Mouse (Mus musculus) thymus, postnatal 0 days (tissue): Measurements from ENCODE around the gene Pgls. TPM values are rescaled to one million over a fixed set of nuclear protein-coding genes. Genes with fewer than 3 reads are reported as not detected.

Experiments
- DNase-seq: peaks from one replicate; pipeline ENCODE4 v3.0.0-alpha.2; 2015; ENCODE audit warnings: low spot score
- polyA plus RNA-seq: library from polyadenylated mRNA; unstranded; fragments of >200 nt; fragmentation: Nextera tagmentation; extraction: Ambion mirVana; gene quantifications from 2 replicates; pipeline ENCODE4 v1.2.1, GENCODE M21; 2015

Gene Pgls
- polyA plus RNA-seq, 1 experiment from 2014 or later, result 346 TPM

DNA sequence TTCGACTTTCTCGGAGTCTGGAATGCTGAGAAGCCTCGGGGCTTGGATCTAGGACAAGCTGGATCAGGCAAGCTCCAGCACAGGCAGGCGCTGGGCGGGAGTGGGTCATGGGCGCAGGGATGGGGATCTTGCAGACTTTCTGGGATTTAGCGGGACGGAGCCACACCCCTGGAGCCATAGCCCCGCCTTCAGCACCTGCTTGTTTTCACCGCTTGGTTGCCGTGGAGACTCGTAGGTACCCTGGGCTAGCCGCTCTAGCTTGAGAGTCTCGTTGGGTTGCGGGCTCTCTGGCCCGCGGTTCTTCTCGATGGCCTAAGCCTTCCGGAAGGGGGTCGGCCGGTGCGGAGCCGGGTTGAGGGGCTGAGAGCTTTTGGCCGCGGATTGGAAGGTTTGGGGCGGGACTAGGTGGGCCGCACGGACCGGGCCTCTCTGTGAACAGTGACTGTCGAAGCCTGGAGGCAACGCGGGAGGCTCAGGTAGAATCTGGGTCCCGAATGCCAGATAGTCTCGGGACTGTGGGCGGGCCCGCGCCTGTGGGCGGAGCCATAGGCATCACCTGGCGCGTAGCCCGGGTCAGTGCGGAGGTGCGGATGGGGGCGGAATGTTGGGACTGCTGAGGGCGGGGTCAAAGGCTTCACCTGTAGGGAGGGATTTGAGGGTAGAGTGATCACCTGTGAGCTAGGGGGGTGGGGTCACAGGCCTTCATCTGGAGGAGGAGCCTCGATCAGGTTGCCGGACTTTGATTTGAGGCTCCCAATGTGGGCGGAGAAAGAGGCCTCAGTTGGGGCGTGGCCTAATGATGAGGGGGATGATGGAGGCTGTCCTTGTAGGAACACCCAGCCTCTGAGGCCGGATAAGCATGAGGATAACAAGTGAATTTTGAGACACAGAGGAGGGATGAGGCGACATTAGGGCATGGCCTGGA is 22.3 kb upstream of the Pgls start:
- DNase-seq, result peak; percentile 65

DNA sequence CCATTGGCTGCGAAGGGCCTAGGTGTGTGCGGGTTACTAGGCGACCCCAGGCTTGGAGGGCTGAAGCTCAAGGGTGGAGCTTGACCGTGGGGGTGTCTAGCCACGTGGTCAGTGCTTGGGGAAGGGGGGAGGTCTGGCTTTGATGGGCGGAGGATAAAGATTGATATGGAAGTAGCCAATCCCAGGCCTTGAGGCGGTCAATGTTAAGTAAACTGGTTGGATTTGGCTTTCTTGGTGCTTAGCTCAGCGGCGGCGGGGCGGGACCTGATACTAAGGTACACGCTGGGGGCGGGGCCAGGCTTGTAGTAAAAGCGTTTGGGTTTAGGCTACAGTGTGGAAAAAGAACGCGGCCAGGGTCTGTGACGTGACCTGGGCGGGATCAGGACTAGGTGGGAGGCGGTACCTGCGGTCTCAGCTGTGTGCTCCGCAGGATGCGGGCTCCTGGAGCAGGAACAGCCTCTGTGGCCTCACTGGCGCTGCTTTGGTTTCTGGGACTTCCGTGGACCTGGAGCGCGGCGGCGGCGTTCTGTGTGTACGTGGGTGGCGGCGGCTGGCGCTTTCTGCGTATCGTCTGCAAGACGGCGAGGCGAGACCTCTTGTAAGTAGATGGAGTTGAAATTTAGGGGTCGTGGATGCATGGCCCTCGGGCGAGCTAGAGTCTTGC is 21.6 kb upstream of the Pgls start:
- DNase-seq, result peak; percentile 88

GRCm38 (mm10) chr8:71572077-71572476 is 19.9 kb upstream of the Pgls start:
- no peak for DNase-seq

GRCm38 (mm10) chr8:71572847-71573633 is 18.9 kb upstream of the Pgls start:
- DNase-seq, result no peak

DNA sequence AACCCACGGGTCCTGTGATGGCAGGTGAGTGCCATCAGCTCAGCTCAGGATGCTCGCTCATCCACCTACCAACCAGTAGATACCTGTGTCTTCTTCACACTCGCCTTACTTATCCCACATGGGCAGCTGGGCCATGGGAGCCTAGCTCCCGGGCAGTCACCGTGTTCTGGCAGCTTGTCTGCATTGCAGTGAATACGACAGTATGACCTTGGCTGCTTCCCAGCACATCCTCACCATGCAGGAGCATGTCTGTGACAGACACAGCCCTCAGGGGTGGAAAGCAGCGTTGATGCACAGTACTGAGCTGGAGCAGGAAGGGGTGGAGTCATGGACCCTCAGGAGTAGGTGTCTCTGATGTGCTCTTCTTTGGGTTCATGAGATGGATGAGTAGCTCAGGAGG is 17.6 kb upstream of the Pgls start:
- no peak for DNase-seq

DNA sequence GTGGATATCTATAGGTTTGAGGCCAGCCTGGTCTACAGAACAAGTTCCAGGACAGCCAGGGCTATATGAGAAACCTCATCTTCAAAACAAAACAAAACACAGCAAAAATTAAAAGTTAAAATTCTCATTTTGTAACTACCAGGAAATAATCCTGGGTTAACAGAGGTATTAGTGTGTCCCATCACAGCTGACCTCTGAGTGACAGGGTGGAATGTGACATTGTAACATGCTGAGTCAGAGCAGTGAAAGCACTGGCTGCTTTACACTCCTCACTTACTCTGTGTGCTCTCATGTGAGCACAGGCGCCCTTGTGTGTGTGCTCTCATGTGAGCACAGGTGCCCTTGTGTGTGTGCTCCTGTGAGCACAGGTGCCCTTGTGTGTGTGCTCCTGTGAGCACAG is 17.0 kb upstream of the Pgls start:
- no peak for DNase-seq

GRCm38 (mm10) chr8:71577856-71578387 is 14.1 kb upstream of the Pgls start:
- no peak for DNase-seq

GRCm38 (mm10) chr8:71579009-71579408 is 13.0 kb upstream of the Pgls start:
- no peak for DNase-seq

- no peak for DNase-seq
Observed at GRCm38 (mm10) chr8:71579476-71579875, 12.5 kb upstream of the Pgls start.

- DNase-seq, result no peak
Observed at GRCm38 (mm10) chr8:71580201-71580600, 11.8 kb upstream of the Pgls start.

DNA sequence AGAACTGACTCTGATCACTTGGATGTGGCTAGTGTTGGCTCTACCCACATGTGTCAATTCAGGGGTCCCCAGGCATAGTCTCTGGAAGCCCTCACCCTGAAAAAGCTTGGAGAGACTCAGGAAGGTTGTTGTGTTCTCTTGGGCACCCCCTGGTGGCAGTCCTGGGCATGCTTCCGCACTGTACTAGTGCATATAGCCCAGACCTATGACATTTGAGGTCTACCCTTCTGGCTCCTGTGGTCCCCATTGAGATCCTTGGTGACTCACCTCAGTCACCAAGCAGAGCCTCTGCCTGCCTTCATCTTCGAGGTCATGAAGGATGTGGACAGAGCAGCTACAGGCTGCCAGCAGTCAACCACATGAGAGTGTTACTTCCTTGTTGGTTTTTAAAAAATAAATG is 5.1 kb upstream of the Pgls start:
- peak; percentile 59 for DNase-seq

DNA sequence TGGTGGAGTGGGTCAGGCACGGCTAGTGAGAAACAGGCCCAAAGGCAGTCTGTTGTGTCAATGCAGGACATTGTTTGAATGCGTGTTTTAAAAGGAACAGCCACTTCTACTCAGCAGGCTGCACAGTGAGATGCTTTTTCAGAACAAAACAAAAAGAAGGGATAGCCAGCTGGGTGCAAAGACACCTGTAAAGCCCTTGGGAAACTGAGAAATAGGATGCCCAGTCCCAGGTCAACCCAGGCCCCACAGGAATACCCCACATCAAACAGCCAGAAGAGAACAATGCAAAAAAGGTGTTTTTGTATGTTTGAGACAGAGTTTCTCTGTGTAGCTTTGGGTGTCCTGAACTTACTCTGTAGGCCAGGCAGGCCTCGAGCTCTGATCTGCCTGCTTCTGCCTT is 3.2 kb upstream of the Pgls start:
- no peak for DNase-seq

DNA sequence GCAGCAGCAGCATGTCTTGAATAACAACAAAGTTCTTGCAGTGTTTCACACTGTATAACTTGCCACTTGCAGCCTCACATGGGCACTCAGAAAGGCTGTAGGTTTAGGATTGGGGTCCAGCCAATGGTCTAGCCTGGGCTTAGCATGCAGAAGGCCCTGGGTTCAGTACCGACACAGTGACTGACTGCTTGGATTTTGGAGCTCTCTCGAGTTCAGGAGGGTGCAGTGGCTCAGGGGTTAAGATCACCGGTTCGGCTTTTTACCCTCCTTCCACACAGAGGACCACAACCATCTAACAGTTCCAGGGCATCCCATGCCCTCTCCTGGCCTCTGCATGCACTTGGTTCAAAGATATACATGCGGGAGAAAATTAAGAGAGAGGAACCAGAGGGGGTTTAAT is 959 bp upstream of the Pgls start:
- DNase-seq, result peak; percentile 44

DNA sequence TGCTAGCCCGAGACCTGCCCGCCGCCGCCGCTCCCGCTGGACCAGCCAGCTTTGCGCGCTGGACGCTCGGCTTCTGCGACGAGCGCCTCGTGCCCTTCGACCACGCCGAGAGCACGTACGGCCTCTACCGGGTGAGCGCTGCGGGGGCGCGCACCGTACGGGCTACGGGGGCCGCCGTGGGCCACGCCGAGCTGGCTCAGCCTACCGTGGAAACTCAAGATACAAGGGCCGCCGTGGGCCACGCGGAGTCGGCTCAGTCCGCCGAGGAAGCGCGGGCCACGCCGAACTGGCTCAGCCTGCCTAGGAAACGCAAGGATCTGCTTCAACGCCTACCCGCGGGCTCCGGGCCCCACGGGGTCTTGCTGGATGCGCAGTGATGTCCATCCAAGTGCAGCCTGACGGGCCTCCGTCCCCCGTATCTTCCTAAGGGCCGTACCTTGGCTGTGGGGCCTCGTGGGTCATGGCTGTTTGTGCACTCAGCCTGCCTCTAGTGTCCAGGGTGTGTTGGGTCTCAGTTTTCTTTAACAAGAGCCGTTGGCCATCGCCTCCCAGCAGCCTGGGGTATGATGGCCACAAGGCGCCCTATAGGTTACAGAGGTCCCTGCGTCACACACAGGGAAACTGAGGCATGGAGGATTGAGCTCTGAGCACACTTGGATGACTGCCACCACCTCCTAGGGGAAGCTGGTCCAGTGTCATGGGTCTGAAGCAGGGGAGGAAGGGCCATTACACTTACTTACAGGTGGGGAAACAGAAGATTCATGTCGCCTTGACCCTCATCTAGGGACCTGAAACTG is 596 bp downstream of the Pgls start:
- peak; percentile 69 for DNase-seq

DNA sequence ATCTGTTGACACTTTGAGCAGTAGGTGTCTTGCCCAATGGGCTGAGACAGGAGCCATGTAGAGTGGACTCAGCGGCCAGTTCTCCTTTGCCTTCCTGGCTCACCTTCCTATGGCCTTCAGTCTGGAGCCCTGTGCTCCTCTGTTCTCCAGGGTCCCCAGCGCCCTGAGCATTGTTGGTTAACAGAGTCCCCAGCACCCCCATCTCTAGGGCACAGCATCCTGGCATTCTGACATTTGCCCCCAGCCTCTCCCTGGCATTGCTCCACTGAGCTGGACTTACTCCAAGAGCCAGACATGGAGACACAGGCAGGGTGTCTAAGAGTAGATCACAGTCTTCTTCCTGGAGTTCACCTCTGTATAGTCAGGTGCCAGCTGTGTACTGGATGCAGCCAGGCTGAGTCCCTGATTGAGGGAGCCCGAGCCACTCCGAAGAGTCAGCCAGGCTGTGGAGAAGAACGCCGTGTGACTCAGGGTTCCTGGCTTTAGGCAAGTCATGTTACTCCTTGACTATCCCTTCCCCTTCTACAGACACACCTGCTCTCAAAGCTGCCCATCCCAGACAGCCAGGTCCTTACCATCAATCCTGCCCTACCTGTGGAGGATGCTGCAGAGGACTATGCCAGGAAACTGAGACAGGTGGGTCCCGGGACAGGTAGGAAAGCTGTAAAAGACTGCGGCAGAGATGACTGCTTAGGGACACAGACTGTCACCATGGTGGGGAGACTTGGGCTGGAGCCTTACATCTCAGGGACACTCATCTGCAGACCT is 1.8 kb downstream of the Pgls start:
- DNase-seq, result no peak

DNA sequence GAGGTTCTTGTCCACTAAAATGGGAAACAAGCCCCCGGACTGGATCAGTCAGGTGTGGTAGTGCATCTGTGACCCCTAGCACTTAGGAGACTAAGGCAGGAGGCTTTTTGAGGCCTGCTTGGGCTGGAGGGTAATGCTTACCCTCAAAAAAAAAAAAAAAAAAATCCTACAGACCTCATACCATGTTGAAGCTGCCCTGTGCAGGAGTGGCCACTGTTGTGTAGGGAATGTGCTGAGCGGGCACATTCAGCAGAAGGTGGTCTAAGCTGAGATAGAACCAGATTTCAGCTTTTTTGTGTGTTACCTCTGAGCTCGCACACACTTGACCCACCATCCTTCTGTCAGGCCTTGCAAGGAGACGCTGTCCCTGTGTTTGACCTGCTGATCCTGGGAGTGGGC is 2.3 kb downstream of the Pgls start:
- DNase-seq, result no peak

GRCm38 (mm10) chr8:71595862-71596261 is 3.9 kb downstream of the Pgls start:
- peak; percentile 88 for DNase-seq

DNA sequence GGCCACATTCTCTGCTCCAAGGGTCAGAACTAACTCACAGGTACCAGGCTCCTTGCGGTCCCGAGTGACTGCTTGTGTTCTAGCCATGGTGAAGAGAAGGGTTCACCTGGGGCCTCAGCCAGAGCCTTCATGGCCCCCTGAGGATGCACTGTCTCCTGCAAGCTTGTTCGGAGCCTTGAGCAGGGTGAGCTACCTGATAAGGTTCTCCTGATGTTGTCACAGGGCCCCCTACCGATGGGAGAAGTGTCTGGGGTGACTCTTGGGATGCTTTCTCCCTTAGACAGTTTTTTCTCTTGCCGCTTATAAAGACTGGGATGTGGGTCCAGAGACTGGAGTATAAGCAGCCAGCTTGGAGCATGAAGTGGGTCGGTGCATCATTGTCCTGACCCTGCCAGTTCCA is 4.4 kb downstream of the Pgls start:
- no peak for DNase-seq

GRCm38 (mm10) chr8:71596798-71597197 is 4.8 kb downstream of the Pgls start:
- DNase-seq, result no peak

GRCm38 (mm10) chr8:71597451-71597850 is 5.5 kb downstream of the Pgls start, which contains the start of gene Fam129c:
Gene Fam129c, plus strand, starts transcription at chr8:71597648.
- DNase-seq, result no peak
